Mouse (Mus musculus): ENCODE measurements at regions not wholly inside any gene's neighbourhood (a gene's known extent, or its start where the extent isn't known, plus 50 kb on each side); places are given as distances from the start of the nearest gene placed in this dataset.

GRCm38 (mm10) chr17:45929591-45929990, 102.6 kb downstream of the Vegfa start:
- DNase-seq (ENCODE audit: low spot score in 2 of 2): no peak

GRCm38 (mm10) chr17:45928903-45929477, 103.2 kb downstream of the Vegfa start:
- DNase-seq (ENCODE audit: low spot score in 2 of 2): no peak

GRCm38 (mm10) chr17:45928013-45928412, 104.2 kb downstream of the Vegfa start:
- DNase-seq (ENCODE audit: low spot score in 2 of 2): no peak

GRCm38 (mm10) chr17:45925845-45926244, 106.3 kb downstream of the Vegfa start:
- DNase-seq (ENCODE audit: low spot score in 2 of 2): no peak

- DNase-seq (ENCODE audit: low spot score in 2 of 2): no peak
These were observed 107.6 kb downstream of the Vegfa start for GRCm38 (mm10) chr17:45924595-45924994.

- DNase-seq (ENCODE audit: low spot score in 2 of 2): no peak
These were observed 108.9 kb downstream of the Vegfa start for GRCm38 (mm10) chr17:45923217-45923730.

- DNase-seq (ENCODE audit: low spot score in 2 of 2): no peak
These were observed 114.5 kb downstream of the Vegfa start for GRCm38 (mm10) chr17:45917647-45918046.

- DNase-seq (ENCODE audit: low spot score in 2 of 2): peak in 1 of 2 experiments; percentile 12
These were observed 115.2 kb downstream of the Vegfa start for GRCm38 (mm10) chr17:45916937-45917336.

GRCm38 (mm10) chr17:45914706-45915240, 117.4 kb downstream of the Vegfa start:
- DNase-seq (ENCODE audit: low spot score in 2 of 2): no peak

GRCm38 (mm10) chr17:45914237-45914636, 117.9 kb downstream of the Vegfa start:
- no peak for DNase-seq (ENCODE audit: low spot score in 2 of 2)

GRCm38 (mm10) chr17:45913671-45914070, 118.5 kb downstream of the Vegfa start:
- no peak for DNase-seq (ENCODE audit: low spot score in 2 of 2)

GRCm38 (mm10) chr17:45912165-45912564, 120.0 kb downstream of the Vegfa start:
- no peak for DNase-seq (ENCODE audit: low spot score in 2 of 2)

- DNase-seq (ENCODE audit: low spot score in 2 of 2): no peak
These were observed 120.9 kb downstream of the Vegfa start for GRCm38 (mm10) chr17:45911201-45911731.

- DNase-seq (ENCODE audit: low spot score in 2 of 2): no peak
These were observed 121.9 kb downstream of the Vegfa start for GRCm38 (mm10) chr17:45910245-45910644.

GRCm38 (mm10) chr17:45907587-45907986, 124.6 kb downstream of the Vegfa start:
- no peak for DNase-seq (ENCODE audit: low spot score in 2 of 2)

GRCm38 (mm10) chr17:45905596-45905995, 126.6 kb downstream of the Vegfa start:
- no peak for DNase-seq (ENCODE audit: low spot score in 2 of 2)

- peak in 1 of 2 experiments; percentile 27 for DNase-seq (ENCODE audit: low spot score in 2 of 2)
These were observed 127.9 kb downstream of the Vegfa start for GRCm38 (mm10) chr17:45904251-45904650.

GRCm38 (mm10) chr17:45903294-45903693, 128.9 kb downstream of the Vegfa start:
- DNase-seq (ENCODE audit: low spot score in 2 of 2): no peak

GRCm38 (mm10) chr17:45902668-45903067, 129.5 kb downstream of the Vegfa start:
- no peak for DNase-seq (ENCODE audit: low spot score in 2 of 2)

- DNase-seq (ENCODE audit: low spot score in 2 of 2): no peak
These were observed 135.3 kb downstream of the Vegfa start for GRCm38 (mm10) chr17:45896922-45897302.

GRCm38 (mm10) chr17:45896142-45896921, 135.8 kb downstream of the Vegfa start:
- no peak for DNase-seq (ENCODE audit: low spot score in 2 of 2)

GRCm38 (mm10) chr17:45894166-45894565, 138.0 kb downstream of the Vegfa start:
- no peak for DNase-seq (ENCODE audit: low spot score in 2 of 2)

Data from left cerebral cortex, adult 18-20 months (tissue).